Mouse (Mus musculus): ENCODE measurements around the gene Oprl1.

DNA sequence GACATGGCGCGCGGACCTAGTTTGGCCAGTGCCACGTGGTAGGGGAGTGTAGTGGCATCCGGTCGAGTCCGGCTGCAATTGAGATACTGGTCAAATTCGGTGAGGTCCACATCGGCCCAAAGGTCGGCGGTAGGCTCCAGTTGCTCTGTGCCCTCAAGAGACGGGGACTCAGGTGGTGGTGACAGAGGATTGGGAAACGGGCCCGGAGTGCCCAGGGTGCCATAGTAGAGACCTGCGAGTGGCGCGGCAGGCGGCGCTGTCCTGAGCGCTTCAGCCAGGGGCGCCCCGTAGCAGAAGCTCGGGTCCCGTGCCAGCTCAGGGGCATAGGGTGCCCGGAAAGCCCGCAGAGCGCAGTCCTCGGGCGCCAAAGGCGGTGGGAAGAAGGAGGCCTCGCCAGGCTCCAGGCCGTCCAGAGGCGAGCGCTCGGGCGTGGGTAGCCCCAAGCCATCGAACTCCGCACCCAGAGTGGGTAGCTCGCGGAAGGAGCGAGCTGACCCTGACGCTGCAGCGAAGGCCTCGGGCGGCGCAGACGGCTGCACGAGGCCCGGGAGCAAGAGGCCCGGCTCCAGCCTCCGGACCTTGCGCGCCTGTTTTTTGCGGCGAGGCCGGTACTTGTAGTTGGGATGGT lies 44.4 kb upstream of the Oprl1 start:
- TF ChIP-seq CTCF (IDR thresholded peaks at IDR 0.05; ENCODE audit: insufficient read depth, low read depth, low read length) (no peak), POLR2A (IDR thresholded peaks at IDR 0.05; ENCODE audit: insufficient read depth, low read depth, low read length) (no peak)
